Mouse (Mus musculus) heart, adult 2 months (tissue): ENCODE measurements around the gene Proser2.

Experiments
- CTCF ChIP-seq: fragments of 200-600 bp; IDR thresholded peaks from 2 replicates; pipeline ENCODE4 v1.8.1; 2022; ENCODE audit warnings: antibody characterized with exemption, mild to moderate bottlenecking, moderate library complexity
- EP300 ChIP-seq: fragments of 200-500 bp; IDR thresholded peaks from 2 replicates; pipeline ENCODE4 v1.6.1; 2011; ENCODE audit warnings: low read depth, low read length, control low read depth; ENCODE audit not compliant: insufficient read depth
- POLR2A ChIP-seq: fragments of 200-500 bp; IDR thresholded peaks from 2 replicates; pipeline ENCODE4 v1.6.1; 2011; ENCODE audit warnings: mild to moderate bottlenecking, low read depth, low read length, control low read depth; ENCODE audit not compliant: insufficient read depth

DNA sequence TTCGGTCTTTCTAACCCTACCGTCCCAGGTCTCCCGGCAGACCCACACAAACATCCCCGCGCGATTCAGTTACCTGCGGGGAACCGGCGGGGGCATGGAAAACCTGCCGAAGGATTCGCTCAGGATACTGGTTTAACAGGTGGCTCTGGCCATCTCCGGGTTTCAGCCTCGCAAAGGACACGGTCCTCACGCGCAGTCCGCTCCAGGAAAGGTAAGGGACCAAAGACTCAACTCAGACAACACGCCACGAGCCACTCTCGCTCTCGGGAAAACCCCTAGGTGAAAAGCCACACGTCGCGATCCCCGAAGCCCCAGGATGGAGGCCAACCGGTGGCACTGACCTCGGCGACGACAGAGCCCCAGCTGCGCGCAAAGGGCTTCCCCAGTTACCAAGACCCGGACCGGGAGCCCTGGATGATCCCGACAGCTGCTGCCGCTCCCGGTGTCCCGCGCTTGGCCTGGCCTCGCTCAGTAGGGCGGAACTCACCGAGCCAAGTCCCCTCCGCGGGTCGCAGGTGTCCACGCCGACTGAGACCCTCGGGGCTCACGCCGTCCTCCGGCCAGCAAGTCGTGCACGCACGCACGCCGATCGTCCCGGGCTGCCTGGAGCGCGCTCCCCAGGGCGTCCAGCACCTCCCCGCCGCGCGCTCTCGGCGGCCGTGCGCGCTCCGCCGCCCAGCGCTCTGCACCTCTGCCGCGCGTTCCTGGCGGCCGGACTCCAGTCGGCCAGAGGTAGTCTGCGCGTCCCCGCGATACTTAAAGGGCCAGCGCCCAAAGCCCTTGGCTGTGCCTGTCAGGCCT, at the start of gene Proser2:
- TF ChIP-seq CTCF: no peak
- peak; percentile 56; the same call in 1 of the 2 replicates for TF ChIP-seq POLR2A
- no peak for TF ChIP-seq EP300
